Mouse (Mus musculus) C2C12 (cell line): ENCODE data around the gene H2-M10.6.

Experiments
- CTCF ChIP-seq: IDR thresholded peaks from one replicate; pipeline ENCODE4 v1.5.1; 2011; ENCODE audit not compliant: control insufficient read depth, insufficient read depth, insufficient read length
- MAX ChIP-seq: IDR thresholded peaks from one replicate; pipeline ENCODE4 v1.6.1; 2011; ENCODE audit warnings: mild to moderate bottlenecking, control low read depth
- USF1 ChIP-seq: IDR thresholded peaks from one replicate; pipeline ENCODE4 v1.6.1; 2011; ENCODE audit warnings: low read depth, mild to moderate bottlenecking, control low read depth, moderate library complexity

GRCm38 (mm10) chr17:36811871-36812270 is at the start of gene H2-M10.6:
- TF ChIP-seq CTCF (no peak), USF1 (no peak), MAX (no peak)
